Mouse (Mus musculus) cerebellum, adult (tissue): ENCODE measurements around the gene Sigirr.

Experiments used
- ATAC-seq: cut with Nextera tagmentation; 2 replicates; pipeline ENCODE4 v1.9.2; 2017; ENCODE audit warnings: mild to moderate bottlenecking, moderate library complexity, mixed read lengths; ENCODE audit not compliant: insufficient number of reproducible peaks, low FRiP score, low TSS enrichment

Sigirr gene

GRCm38 (mm10) chr7:141103161-141103560, 2.8 kb upstream of the Sigirr start:
- ATAC-seq = no peak

- ATAC-seq = no peak
These were observed 3.2 kb downstream of the Sigirr start for GRCm38 (mm10) chr7:141097177-141097576.

DNA sequence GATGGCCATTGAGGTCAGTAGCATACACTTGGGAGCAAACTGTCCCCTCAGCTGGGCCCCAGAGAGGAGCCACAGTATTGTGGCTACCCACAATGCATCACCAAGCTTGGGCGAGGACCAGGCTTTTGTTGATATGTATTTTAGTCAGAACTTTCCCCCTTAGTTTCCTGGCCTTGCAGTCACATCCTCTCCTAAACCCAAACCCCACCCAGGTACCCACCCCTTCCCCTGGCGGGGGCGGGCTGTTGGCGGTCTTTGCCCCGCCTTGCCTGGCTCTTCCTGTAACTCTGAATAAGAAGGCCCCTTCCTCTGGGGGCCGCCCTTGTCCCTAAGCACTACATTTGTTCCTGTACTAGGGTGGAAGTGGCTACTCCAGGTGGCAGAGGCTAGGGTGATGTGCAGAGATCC, 3.7 kb downstream of the Sigirr start:
- no peak for ATAC-seq

GRCm38 (mm10) chr7:141096021-141096420, 4.4 kb downstream of the Sigirr start:
- no peak for ATAC-seq

GRCm38 (mm10) chr7:141094487-141095205, 5.7 kb downstream of the Sigirr start:
- ATAC-seq = no peak

DNA sequence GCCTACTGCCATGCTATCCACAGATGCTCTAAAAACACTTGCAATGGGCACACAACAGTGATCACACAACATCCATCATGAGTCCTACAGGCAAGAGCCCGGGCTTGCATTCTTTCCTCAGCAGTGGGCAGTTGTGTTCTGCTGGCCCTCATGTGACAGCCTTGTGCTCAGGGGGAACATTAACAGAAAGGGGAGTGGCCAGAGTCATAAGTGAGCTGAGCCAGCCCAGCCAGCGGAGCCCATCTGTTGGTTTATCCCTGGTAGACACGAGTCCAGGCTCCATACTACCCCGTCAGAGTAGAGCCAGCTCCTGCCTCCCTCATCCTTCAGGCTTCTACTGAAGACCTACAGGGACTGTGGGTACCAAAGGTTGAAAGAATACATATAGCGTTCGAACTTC, 6.4 kb downstream of the Sigirr start:
- ATAC-seq = no peak

DNA sequence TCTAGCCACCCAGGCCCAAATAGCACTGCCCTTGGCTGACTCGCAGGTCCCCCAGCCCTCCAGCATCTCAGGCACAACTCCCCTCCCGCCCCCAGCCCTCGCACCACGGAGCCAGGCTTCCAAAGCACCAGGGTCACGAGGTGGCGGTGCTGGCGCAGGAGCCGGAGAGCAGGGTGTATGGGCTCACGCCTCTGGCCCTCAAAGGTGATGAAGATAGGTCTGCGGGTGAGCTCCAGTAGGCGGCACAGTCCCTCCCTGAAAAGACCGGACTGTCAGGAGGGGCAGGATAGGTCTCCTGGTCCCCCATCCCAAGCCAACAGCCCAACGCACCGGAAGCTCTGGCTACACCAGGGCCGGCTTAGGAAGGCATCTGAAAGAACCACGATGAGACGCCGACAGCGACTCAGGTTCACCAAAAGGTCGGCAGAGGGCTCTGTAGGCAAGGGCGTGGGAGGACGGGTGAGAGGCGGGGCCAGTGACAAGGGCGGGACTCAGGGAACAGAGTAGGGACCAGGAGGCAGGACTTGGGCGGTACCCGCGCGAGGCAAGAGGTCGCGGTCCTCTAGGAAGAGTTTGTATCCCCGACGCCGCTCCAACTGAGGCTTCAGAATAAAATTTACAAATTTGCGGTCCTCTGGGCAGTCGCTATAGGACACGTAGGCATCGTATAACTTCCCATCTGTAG, 8.2 kb downstream of the Sigirr start:
- ATAC-seq = peak; percentile 84; the same call in 1 of the 2 replicates

GRCm38 (mm10) chr7:141090228-141090627, 10.1 kb downstream of the Sigirr start:
- no peak for ATAC-seq

DNA sequence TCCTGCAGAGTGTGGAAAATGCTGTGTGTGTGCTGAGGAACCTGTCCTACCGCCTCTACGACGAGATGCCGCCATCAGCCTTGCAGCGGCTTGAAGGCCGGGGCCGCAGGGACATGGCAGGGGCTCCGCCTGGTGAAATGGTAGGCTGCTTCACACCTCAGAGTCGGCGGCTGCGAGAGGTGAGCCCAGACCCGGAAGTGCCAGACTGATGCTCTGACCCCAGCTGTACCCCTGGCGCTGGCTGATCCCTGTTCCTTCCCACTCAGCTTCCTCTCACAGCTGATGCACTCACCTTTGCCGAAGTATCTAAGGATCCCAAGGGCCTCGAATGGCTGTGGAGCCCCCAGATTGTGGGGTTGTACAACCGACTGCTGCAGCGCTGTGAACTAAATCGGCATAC, 11.9 kb downstream of the Sigirr start:
- no peak for ATAC-seq

DNA sequence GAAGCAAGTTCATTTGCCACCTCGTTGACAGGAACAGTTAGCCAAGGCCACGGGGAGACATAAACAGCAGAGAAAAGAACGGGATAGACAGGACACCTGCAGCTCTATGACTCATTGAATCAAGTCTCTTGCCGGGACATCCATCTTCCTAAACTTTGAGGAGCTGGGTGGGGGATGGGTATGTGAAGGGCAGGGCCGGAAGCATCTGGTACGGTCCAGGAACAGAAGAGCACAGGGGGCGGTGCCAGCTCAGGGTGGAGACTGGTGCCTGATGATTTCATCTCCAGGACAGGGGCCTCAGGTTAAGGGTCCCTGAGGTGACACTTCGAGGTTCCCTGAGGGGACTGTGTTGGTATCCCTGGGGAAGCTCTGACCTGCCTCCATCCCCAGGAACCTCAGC, 12.5 kb downstream of the Sigirr start:
- no peak for ATAC-seq

GRCm38 (mm10) chr7:141079481-141080449, 20.6 kb downstream of the Sigirr start:
- ATAC-seq = no peak

DNA sequence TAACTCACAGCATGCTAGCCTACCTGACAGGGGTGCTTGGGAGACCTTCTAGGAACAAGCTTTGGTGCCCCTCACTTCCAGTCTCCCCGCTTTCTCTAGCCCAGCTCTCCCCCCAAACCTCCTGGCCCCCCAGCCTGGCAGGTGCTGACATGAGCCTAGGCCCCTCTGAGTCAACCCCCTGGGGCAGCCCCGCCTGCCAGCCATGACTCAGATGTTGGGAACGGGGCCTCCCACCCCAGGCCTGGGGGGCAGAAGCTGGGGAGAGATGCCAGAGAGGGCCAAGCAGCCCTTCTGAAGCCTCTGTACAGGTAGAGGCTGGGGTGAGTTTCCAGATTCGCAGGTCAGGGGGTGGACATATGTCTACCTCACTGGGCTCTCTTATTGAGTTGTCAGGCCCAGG, 21.5 kb downstream of the Sigirr start:
- no peak for ATAC-seq

DNA sequence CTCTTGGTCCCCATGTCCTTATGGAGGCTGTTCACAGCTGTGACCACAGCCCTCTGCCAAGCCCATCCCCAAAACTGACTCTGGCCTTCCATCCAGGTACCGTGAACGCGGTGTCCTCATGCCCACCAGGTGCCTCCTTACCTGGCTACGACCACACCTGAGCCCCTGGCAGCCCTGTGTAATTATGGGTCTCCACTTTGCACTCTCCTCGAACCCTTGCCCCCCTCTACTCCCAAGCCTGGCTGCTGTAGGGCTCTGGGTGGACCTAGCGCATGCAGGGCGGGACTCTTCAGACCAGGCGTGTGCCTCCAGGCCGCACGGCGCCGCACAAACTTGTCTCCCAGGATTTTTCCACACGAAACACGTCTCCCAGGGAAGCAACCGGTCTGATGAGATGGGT, 22.5 kb downstream of the Sigirr start, which contains the start of gene Pkp3:
Gene Pkp3, plus strand, starts transcription at position 378 of the 400 bp plus-strand sequence.
- no peak for ATAC-seq

DNA sequence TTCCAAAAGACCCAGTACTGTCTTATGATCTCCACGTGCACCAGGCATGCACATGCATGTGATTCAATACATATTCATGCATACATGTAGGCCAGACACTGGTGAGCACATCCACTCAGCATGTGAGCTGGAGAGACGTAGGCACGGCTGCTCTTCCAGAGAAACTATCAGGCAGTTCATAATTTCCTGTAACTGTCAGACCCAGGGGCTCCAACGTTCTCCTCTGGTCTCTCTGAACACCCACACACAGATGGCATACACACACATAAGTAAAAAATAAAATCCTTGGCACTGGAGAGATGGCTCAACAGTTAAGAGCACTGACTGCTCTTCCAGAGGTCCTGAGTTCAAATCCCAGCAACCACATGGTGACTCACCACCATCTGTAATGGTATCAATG, 26.6 kb downstream of the Sigirr start:
- no peak for ATAC-seq

DNA sequence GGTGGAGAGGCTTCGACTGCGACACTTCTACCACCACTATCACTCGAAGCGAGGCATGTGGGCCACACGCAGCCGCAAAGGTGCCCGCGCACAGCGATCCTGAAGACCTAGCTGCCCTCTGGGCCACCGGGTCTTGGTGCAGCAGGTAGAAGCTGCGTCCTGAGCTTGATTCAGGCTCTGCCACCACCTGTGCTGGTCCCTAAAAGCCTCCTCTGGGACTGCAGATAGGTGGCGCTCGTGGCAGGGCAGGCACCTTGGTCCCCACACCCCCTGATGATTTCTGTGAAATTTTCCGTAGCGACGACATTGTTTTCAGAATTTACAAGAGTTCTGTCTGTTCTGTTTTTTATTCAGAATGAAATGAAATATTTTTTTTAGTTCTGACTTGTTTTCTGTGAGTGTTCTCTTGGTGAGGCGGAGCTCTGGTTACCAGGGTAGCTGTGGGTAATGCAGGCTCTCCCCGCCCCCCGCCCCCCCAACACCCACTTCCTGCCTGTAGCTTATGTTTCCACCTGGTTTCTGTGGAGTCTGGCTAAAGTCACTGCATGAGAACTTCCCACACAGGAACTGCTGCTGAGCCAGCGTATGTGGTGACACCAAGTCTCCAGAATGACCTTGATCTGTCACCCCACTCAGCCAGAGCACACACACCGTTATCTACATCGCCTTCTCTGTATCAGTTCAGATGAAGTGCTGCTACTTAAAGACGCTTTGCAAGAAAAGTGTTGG, 28.2 kb downstream of the Sigirr start:
- ATAC-seq = no peak

DNA sequence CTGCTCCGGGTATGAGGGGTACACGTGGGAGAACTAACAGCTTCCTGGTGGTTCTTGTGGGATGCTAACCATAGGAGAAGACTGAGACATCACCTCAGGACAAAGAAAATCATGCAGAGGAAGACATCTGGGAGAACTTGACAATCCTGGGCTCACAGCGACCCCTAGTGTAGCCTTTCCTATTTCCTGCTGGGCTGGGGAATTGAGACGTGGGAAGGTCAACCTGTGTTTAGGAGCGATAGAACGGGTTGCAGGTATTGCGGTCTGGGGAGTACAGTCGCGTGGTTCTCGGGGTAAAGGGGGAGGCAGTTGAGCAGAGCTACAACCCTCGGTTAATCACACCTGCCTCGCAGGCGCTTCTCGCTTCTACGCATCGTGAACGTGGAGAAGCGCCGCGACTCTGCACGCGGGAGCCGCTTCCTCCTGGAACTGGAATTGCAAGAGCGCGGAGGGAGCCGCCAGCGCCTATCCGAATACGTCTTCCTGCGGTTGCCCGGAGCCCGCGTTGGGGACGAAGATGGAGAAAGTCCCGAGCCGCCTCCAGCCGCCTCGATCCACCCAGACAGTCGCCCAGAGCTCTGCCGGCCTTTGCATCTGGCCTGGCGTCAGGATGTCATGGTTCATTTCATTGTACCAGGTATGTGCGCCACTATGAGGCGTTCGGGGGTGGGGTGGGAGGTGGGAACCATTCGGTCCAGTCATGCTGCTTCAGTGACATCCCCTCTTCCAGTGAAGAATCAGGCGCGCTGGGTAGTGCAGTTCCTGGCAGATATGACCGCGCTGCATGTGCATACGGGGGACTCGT, 30.1 kb downstream of the Sigirr start:
- 0 out of 2 replicates have a peak, but pooled peaks have one; percentile 46 for ATAC-seq

GRCm38 (mm10) chr7:141068351-141068750, 32.0 kb downstream of the Sigirr start:
- ATAC-seq = no peak

- no peak for ATAC-seq
These were observed 35.8 kb downstream of the Sigirr start for GRCm38 (mm10) chr7:141064576-141064975.

DNA sequence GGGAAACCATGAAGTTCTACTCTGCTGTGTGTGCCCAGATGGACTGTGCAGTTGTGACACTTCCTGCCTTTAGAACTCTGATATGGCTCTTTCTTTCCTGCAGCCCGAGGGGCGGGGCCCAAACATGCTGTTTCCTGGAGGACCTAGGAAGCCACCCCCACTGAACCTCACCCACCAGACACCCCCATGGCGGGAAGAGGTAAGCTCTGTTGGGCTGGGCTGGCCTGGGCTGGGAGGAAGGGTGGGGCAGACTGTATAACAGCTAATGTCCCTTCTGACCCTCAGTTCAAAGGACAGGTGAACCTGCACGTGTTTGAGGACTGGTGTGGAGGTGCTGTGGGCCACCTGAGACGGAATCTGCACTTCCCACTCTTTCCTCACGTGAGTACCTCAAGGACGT, 36.2 kb downstream of the Sigirr start:
- ATAC-seq = no peak
